Mouse (Mus musculus) E14TG2a.4 (cell line): Measurements from ENCODE around the gene Rgmb.

ENCODE experiments used
- CTCF ChIP-seq: conservative IDR thresholded peaks from 2 replicates; pipeline ENCODE4 v1.5.1; 2014; ENCODE audit warnings: low read length
- NANOG ChIP-seq: IDR thresholded peaks from 2 replicates; pipeline ENCODE4 v1.6.1; 2014; ENCODE audit warnings: borderline replicate concordance, low read length, mixed read lengths
- POU5F1 ChIP-seq: IDR thresholded peaks from 2 replicates; pipeline ENCODE4 v1.6.1; 2014; ENCODE audit warnings: low read length, borderline replicate concordance

GRCm38 (mm10) chr17:15830766-15831644 is at the start of gene Rgmb:
- TF ChIP-seq CTCF (no peak), NANOG (no peak), POU5F1 (no peak)
